8 mouse cellular contexts compared by ENCODE assay signal in genomic region chr1:104769250-104769607, GRCm38 (mm10). TPM values are rescaled to one million over a fixed set of nuclear protein-coding genes. Genes with fewer than 3 reads are reported as not detected.
A peak's percentile ranks its signal among the peaks of the same experiment; 100 is the strongest.
DNase-seq lines count a peak whose midpoint lies in the region; ATAC-seq and TF ChIP-seq lines count a peak whose summit lies in the region.

No protein-coding gene starts in this region.

- no peaks in the 10 kb centered on the region for H3K9me3 ChIP-seq in liver, embryonic 11.5 days (ENCODE audit: control insufficient read depth, low read length)
- no peaks in the 10 kb centered on the region for H3K9me3 ChIP-seq in hindbrain, embryonic 11.5 days (ENCODE audit: control insufficient read depth, low read length)
- no peaks in the 10 kb centered on the region for H3K9me3 ChIP-seq in liver, embryonic 14.5 days (ENCODE audit: control insufficient read depth, low read length)

- H3K4me2 ChIP-seq in liver, embryonic 11.5 days: peak overlapping the region; percentile 68
- H3K4me2 ChIP-seq in hindbrain, embryonic 11.5 days (replicated peaks; ENCODE audit: low read depth, low read length): peak overlapping the region; percentile 85
- H3K4me2 ChIP-seq in liver, embryonic 14.5 days (ENCODE audit: low read depth): peak overlapping the region; percentile 22; the same call in 1 of the 2 replicates

- H3K27ac ChIP-seq in liver, embryonic 11.5 days (ENCODE audit: low read depth, low read length): no peak overlapping the region
- no peak overlapping the region for H3K27ac ChIP-seq in hindbrain, embryonic 11.5 days (ENCODE audit: low read depth, low read length)
- H3K27ac ChIP-seq in liver, embryonic 14.5 days: no peak overlapping the region
- H3K27ac ChIP-seq in small intestine, adult 2 months (ENCODE audit: insufficient read depth, low read depth, low read length): no peak overlapping the region

- under 1% methylated on average over 12 of the region's 12 CpGs for WGBS in liver, embryonic 11.5 days
- 2% methylated on average over 12 of the region's 12 CpGs for WGBS in hindbrain, embryonic 11.5 days
- under 1% methylated on average over 12 of the region's 12 CpGs for WGBS in liver, embryonic 14.5 days (ENCODE audit: insufficient replicate concordance)
- 2% methylated on average over 12 of the region's 12 CpGs for WGBS in small intestine, adult 2 months

- no peaks in the 10 kb centered on the region for H3K4me1 ChIP-seq in liver, embryonic 11.5 days (replicated peaks; ENCODE audit: control insufficient read depth, insufficient read depth, low read length)
- H3K4me1 ChIP-seq in hindbrain, embryonic 11.5 days (replicated peaks; ENCODE audit: control insufficient read depth, insufficient read depth, low read length): no peaks in the 10 kb centered on the region
- no peaks in the 10 kb centered on the region for H3K4me1 ChIP-seq in liver, embryonic 14.5 days (replicated peaks; ENCODE audit: control insufficient read depth in 2 of 2, insufficient read depth in 2 of 2, low read length in 1 of 2)
- H3K4me1 ChIP-seq in small intestine, adult 2 months (ENCODE audit: control insufficient read depth, insufficient read depth, insufficient read length, low read length): no peaks in the 10 kb centered on the region

- TF ChIP-seq EP300 in liver, embryonic 14.5 days (IDR thresholded peaks at IDR 0.05; ENCODE audit: low read depth): no peak

- peaks cover 26% of the 10 kb centered on the region for H3K27me3 ChIP-seq in liver, embryonic 11.5 days (replicated peaks; ENCODE audit: control insufficient read depth, insufficient read depth, low read length)
- H3K27me3 ChIP-seq in hindbrain, embryonic 11.5 days (ENCODE audit: control insufficient read depth, insufficient read depth, low read length): 0 out of 2 replicates have a peak, but pooled peaks cover 3% of the 10 kb centered on the region
- H3K27me3 ChIP-seq in liver, embryonic 14.5 days (ENCODE audit: control insufficient read depth, insufficient read depth, low read length): peaks cover 8% of the 10 kb centered on the region
- no peaks in the 10 kb centered on the region for H3K27me3 ChIP-seq in small intestine, adult 2 months (ENCODE audit: control insufficient read depth, insufficient read depth, low read length)

- H3K4me3 ChIP-seq in liver, embryonic 11.5 days (ENCODE audit: low read depth, low read length): peak overlapping the region; percentile 43
- peak overlapping the region; percentile 43 for H3K4me3 ChIP-seq in hindbrain, embryonic 11.5 days (ENCODE audit: low read depth, low read length)
- H3K4me3 ChIP-seq in liver, embryonic 14.5 days (ENCODE audit: insufficient read depth in 1 of 2, low read depth in 2 of 2, low read length in 2 of 2): no peak overlapping the region
- H3K4me3 ChIP-seq in small intestine, adult 2 months (ENCODE audit: low read depth, low read length): peak overlapping the region; percentile 11; the same call in 1 of the 2 replicates

- H3K9ac ChIP-seq in liver, embryonic 11.5 days (ENCODE audit: low read depth, low read length): no peak overlapping the region
- H3K9ac ChIP-seq in hindbrain, embryonic 11.5 days (ENCODE audit: low read depth, low read length): peak overlapping the region; percentile 68
- H3K9ac ChIP-seq in liver, embryonic 14.5 days (replicated peaks): no peak overlapping the region

- no peak for TF ChIP-seq POLR2A in small intestine, adult 2 months (IDR thresholded peaks at IDR 0.05; ENCODE audit: low read depth, low read length)

- no peaks in the 10 kb centered on the region for H3K36me3 ChIP-seq in liver, embryonic 11.5 days (ENCODE audit: control insufficient read depth, insufficient read depth, low read length)
- no peaks in the 10 kb centered on the region for H3K36me3 ChIP-seq in hindbrain, embryonic 11.5 days (ENCODE audit: control insufficient read depth, insufficient read depth, low read length)
- no peaks in the 10 kb centered on the region for H3K36me3 ChIP-seq in liver, embryonic 14.5 days (replicated peaks; ENCODE audit: control insufficient read depth, insufficient read depth, low read depth)
- no peaks in the 10 kb centered on the region for H3K36me3 ChIP-seq in small intestine, adult 2 months (ENCODE audit: control insufficient read depth, insufficient read depth, low read length)

- DNase-seq in liver, embryonic 11.5 days (ENCODE audit: low spot score): peak; percentile 36
- DNase-seq in liver: no peak
- peak; percentile 29 to 50 for DNase-seq in cerebellum, postnatal 4 days (ENCODE audit: low spot score in 2 of 2)
- DNase-seq in hindbrain, embryonic 11.5 days (ENCODE audit: low spot score): no peak
- DNase-seq in liver, embryonic 14.5 days (ENCODE audit: low read depth in 3 of 3, low spot score in 3 of 3): no peak
- no peak for DNase-seq in urinary bladder, adult 18-20 months (ENCODE audit: low spot score in 2 of 2)
- no peak for DNase-seq in kidney, adult 11 months

- TF ChIP-seq CTCF in liver, embryonic 14.5 days (IDR thresholded peaks at IDR 0.05; ENCODE audit: low read depth): no peak
- no peak for TF ChIP-seq CTCF in small intestine, adult 2 months (IDR thresholded peaks at IDR 0.05; ENCODE audit: extremely low read depth, insufficient read length, insufficient replicate concordance, low read depth, low read length)

- no peak for ATAC-seq in liver, embryonic 11.5 days (replicated peaks; ENCODE audit: low FRiP score)
- peak; percentile 67 for ATAC-seq in hindbrain, embryonic 11.5 days (ENCODE audit: low FRiP score)
- no peak for ATAC-seq in liver, embryonic 14.5 days (ENCODE audit: insufficient read depth)

RNA-seq across cellular contexts. Expression of gene Cdh20, which starts 0.9 kb away (rescaled TPM):
- not detected in 2 replicates for polyA plus RNA-seq in liver, embryonic 11.5 days (2014; fragmentation: Nextera tagmentation; extraction: Ambion mirVana)
- polyA plus RNA-seq in hindbrain, embryonic 11.5 days (2014; fragmentation: Nextera tagmentation; extraction: Ambion mirVana): 0.47 and 0.97 TPM in 2 replicates
- polyA plus RNA-seq in liver, embryonic 14.5 days (2012; rRNA removed): 0.01 TPM in 1 of 2 replicates, not detected in the other
- polyA plus RNA-seq in liver, embryonic 14.5 days (2014; fragmentation: Nextera tagmentation; extraction: Ambion mirVana): not detected in 2 replicates
- polyA plus RNA-seq in small intestine, adult 2 months (2012; rRNA removed): 0.27 and 0.32 TPM in 2 replicates

Comparison
In these comparisons a context has a peak if more than half of its experiments do, and no peak if none do; other contexts are left out.
1. DNase-seq: peak in liver, embryonic 11.5 days (single experiment) and cerebellum, postnatal 4 days (2 of 2); none in liver (single experiment), hindbrain, embryonic 11.5 days (single experiment), liver, embryonic 14.5 days (0 of 3), urinary bladder, adult 18-20 months (0 of 2) and kidney, adult 11 months (single experiment).
2. H3K4me3 ChIP-seq: peak in liver, embryonic 11.5 days (single experiment), hindbrain, embryonic 11.5 days (single experiment) and small intestine, adult 2 months (single experiment); none in liver, embryonic 14.5 days (0 of 2).
3. H3K4me2 ChIP-seq: peak in every context shown above with its lines; median percentile 85 in hindbrain, embryonic 11.5 days; 68 in liver, embryonic 11.5 days; 22 in liver, embryonic 14.5 days.